9 mouse cellular contexts compared by ENCODE assay signal in the genomic region with DNA sequence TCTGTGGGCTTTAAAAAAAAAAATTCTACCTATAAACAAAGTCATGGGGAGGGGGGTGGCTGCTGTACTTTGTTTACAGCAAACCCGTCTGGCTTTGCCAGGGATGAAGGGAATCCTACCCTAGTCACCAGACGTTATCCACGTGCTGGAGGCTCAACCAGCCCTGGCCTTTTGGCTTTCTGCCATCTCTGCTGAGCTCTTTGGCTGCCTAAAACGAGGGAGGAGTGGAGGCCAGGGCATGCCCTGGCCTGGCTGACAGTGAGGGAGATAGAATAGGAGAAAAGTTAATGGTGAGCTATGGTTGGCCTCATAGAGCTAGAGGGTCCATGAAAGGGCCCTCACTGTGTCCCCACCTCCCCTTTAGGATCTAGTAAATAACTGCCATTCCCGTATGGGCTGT.
A peak's percentile ranks its signal among the peaks of the same experiment; 100 is the strongest.
DNase-seq lines count a peak whose midpoint lies in the region; ATAC-seq and TF ChIP-seq lines count a peak whose summit lies in the region.
"Had no signal": no experiment of that assay in that cellular context is flagged by ENCODE, and none has a peak within 500 bp of the region (broad histone marks: within the 10 kb centered on the region; RNA-seq: fewer than 3 reads in every experiment).

No protein-coding gene starts in this region.

- H3K36me3 ChIP-seq in midbrain, postnatal 0 days (ENCODE audit: insufficient read depth, low read length): peaks cover 8% of the 10 kb centered on the region; the same call in 1 of the 2 replicates
- peaks cover 3% of the 10 kb centered on the region; the same call in 1 of the 2 replicates for H3K36me3 ChIP-seq in midbrain, embryonic 16.5 days (ENCODE audit: control insufficient read depth, insufficient read depth, low read length)
- H3K36me3 ChIP-seq in testis, adult 2 months (ENCODE audit: control insufficient read depth, insufficient read depth, low read length): no peaks in the 10 kb centered on the region
- H3K36me3 ChIP-seq: liver, embryonic 15.5 days had no signal

- H3K4me2 ChIP-seq in midbrain, postnatal 0 days (ENCODE audit: low read depth, low read length, poor library complexity, severe bottlenecking): no peak overlapping the region
- no peak overlapping the region for H3K4me2 ChIP-seq in midbrain, embryonic 16.5 days (ENCODE audit: low read length)
- H3K4me2 ChIP-seq: liver, embryonic 15.5 days had no signal

- WGBS in midbrain, postnatal 0 days: 45% methylated on average over 5 of the region's 5 CpGs
- WGBS in midbrain, embryonic 16.5 days: 55% methylated on average over 5 of the region's 5 CpGs

- intact Hi-C loops in heart, postnatal 14 days (cut with DNase I): no loop called here
- intact Hi-C loops in left cerebral cortex, adult 2 months (cut with DNase I): no loop called here

- H3K9me3 ChIP-seq in midbrain, postnatal 0 days (ENCODE audit: low read length): no peaks in the 10 kb centered on the region
- no peaks in the 10 kb centered on the region for H3K9me3 ChIP-seq in midbrain, embryonic 16.5 days (replicated peaks; ENCODE audit: control insufficient read depth, low read length, poor library complexity, severe bottlenecking)
- H3K9me3 ChIP-seq: liver, embryonic 15.5 days had no signal

- no peaks in the 10 kb centered on the region for H3K27me3 ChIP-seq in midbrain, postnatal 0 days (ENCODE audit: insufficient read depth, low read length)
- no peaks in the 10 kb centered on the region; the same call in 1 of the 2 replicates for H3K27me3 ChIP-seq in midbrain, embryonic 16.5 days (ENCODE audit: control insufficient read depth, insufficient read depth, low read depth, low read length)
- no peaks in the 10 kb centered on the region for H3K27me3 ChIP-seq in testis, adult 2 months (ENCODE audit: control insufficient read depth, insufficient read depth, low read length)
- H3K27me3 ChIP-seq: liver, embryonic 15.5 days had no signal

- H3K4me1 ChIP-seq in midbrain, postnatal 0 days (ENCODE audit: insufficient read depth, low read length): no peaks in the 10 kb centered on the region
- H3K4me1 ChIP-seq in midbrain, embryonic 16.5 days (ENCODE audit: control insufficient read depth, insufficient read depth, low read length): no peaks in the 10 kb centered on the region
- H3K4me1 ChIP-seq in testis, adult 2 months (ENCODE audit: control insufficient read depth, insufficient read depth, low read length): no peaks in the 10 kb centered on the region; the same call in 1 of the 2 replicates
- H3K4me1 ChIP-seq: liver, embryonic 15.5 days had no signal

- H3K4me3 ChIP-seq in midbrain, postnatal 0 days (ENCODE audit: low read depth, low read length): no peak overlapping the region
- no peak overlapping the region for H3K4me3 ChIP-seq in midbrain, embryonic 16.5 days (ENCODE audit: low read depth, low read length)
- no peak overlapping the region for H3K4me3 ChIP-seq in testis, adult 2 months (ENCODE audit: control insufficient read depth, low read depth, low read length)
- H3K4me3 ChIP-seq in layer of hippocampus, adult 2 months: no peak overlapping the region
- H3K4me3 ChIP-seq in left cerebral cortex, adult 2 months: no peak overlapping the region
- H3K4me3 ChIP-seq: liver, embryonic 15.5 days had no signal

- TF ChIP-seq CTCF in midbrain, postnatal 0 days (IDR thresholded peaks at IDR 0.05): no peak
- TF ChIP-seq CTCF in testis, adult 2 months (IDR thresholded peaks at IDR 0.05; ENCODE audit: control insufficient read depth, insufficient read depth, insufficient replicate concordance, low read depth, low read length): no peak
- TF ChIP-seq CTCF in layer of hippocampus, adult 2 months (conservative IDR thresholded peaks at IDR 0.05): no peak
- no peak for TF ChIP-seq CTCF in left cerebral cortex, adult 2 months (IDR thresholded peaks at IDR 0.05)

- H3K9ac ChIP-seq in midbrain, postnatal 0 days (replicated peaks; ENCODE audit: low read length, poor library complexity, severe bottlenecking): no peak overlapping the region
- H3K9ac ChIP-seq in midbrain, embryonic 16.5 days (ENCODE audit: low read depth, low read length): no peak overlapping the region
- H3K9ac ChIP-seq: liver, embryonic 15.5 days had no signal

- ATAC-seq in midbrain, postnatal 0 days (ENCODE audit: low FRiP score): no peak
- ATAC-seq in midbrain, embryonic 16.5 days: no peak

- peak; percentile 50 for DNase-seq in midbrain, postnatal 0 days (ENCODE audit: low spot score)
- DNase-seq in cerebellum, adult 11 months: peak; percentile 50
- peak; percentile 25 to 48 for DNase-seq in heart, postnatal 14 days
- no peak for DNase-seq in layer of hippocampus, adult 2 months (ENCODE audit: low spot score in 2 of 2)
- DNase-seq in spleen, postnatal 14 days (ENCODE audit: low spot score in 2 of 2): no peak
- no peak for DNase-seq in left cerebral cortex, adult 2 months (ENCODE audit: extremely low spot score in 1 of 2, low spot score in 2 of 2)

- no peak overlapping the region for H3K27ac ChIP-seq in midbrain, postnatal 0 days (ENCODE audit: low read depth, low read length)
- no peak overlapping the region for H3K27ac ChIP-seq in midbrain, embryonic 16.5 days (ENCODE audit: low read length)
- peak overlapping the region; percentile 46; the same call in 1 of the 2 replicates for H3K27ac ChIP-seq in testis, adult 2 months (ENCODE audit: control insufficient read depth, insufficient read depth, low read depth, low read length)
- no peak overlapping the region for H3K27ac ChIP-seq in layer of hippocampus, adult 2 months
- H3K27ac ChIP-seq in left cerebral cortex, adult 2 months: no peak overlapping the region
- H3K27ac ChIP-seq: liver, embryonic 15.5 days had no signal

- no peak for TF ChIP-seq POLR2A in testis, adult 2 months (IDR thresholded peaks at IDR 0.05; ENCODE audit: control insufficient read depth, low read depth, low read length)

Comparison
In these comparisons a context has a peak if more than half of its experiments do, and no peak if none do; other contexts are left out.
1. DNase-seq: peak in midbrain, postnatal 0 days (single experiment), cerebellum, adult 11 months (single experiment) and heart, postnatal 14 days (2 of 2); none in layer of hippocampus, adult 2 months (0 of 2), spleen, postnatal 14 days (0 of 2) and left cerebral cortex, adult 2 months (0 of 2).